Mouse (Mus musculus) layer of hippocampus, postnatal 25 days (tissue): ENCODE results near the gene Dnase1l3. TPM values are rescaled to one million over a fixed set of nuclear protein-coding genes. Genes with fewer than 3 reads are reported as not detected.

Experiments
- DNase-seq, 2 experiments: peaks; one replicate each; pipeline ENCODE4 v3.0.0; 2022; ENCODE audit warnings: mixed read lengths in 2 of 2, low spot score in 1 of 2; ENCODE audit errors: extremely low spot score in 1 of 2
- total RNA-seq, 2 experiments: library from RNA; stranded (reverse); gene quantifications; 2 replicates each; pipeline ENCODE4 v1.2.3; 2021

Gene Dnase1l3
- under 1 TPM in 1 of 2 experiments, not detected in 1; 0.07 TPM for total RNA-seq

- DNase-seq = peak in 1 of 2 experiments; percentile 27
These were observed at the start of gene Dnase1l3 for GRCm38 (mm10) chr14:7994271-7994767. TSS of gene Dnase1l3 (minus strand) at chr14:7994573.

- no peak for DNase-seq
These were observed 48.2 kb upstream of the Dnase1l3 start for GRCm38 (mm10) chr14:8042577-8042976.

- no peak for DNase-seq
These were observed 47.7 kb upstream of the Dnase1l3 start for GRCm38 (mm10) chr14:8042120-8042519.

- DNase-seq = no peak
These were observed 46.7 kb upstream of the Dnase1l3 start for GRCm38 (mm10) chr14:8040911-8041678.

GRCm38 (mm10) chr14:8040179-8040578 lies 45.8 kb upstream of the Dnase1l3 start:
- no peak for DNase-seq

GRCm38 (mm10) chr14:8038791-8039448 lies 44.5 kb upstream of the Dnase1l3 start:
- no peak for DNase-seq

GRCm38 (mm10) chr14:8038150-8038549 lies 43.8 kb upstream of the Dnase1l3 start:
- DNase-seq = no peak

- DNase-seq = no peak
These were observed 42.0 kb upstream of the Dnase1l3 start for GRCm38 (mm10) chr14:8036406-8036805.

- no peak for DNase-seq
These were observed 41.6 kb upstream of the Dnase1l3 start for GRCm38 (mm10) chr14:8035951-8036350.

GRCm38 (mm10) chr14:8034561-8034960 lies 40.2 kb upstream of the Dnase1l3 start:
- DNase-seq = no peak

GRCm38 (mm10) chr14:8032087-8032944 lies 37.9 kb upstream of the Dnase1l3 start:
- no peak for DNase-seq

GRCm38 (mm10) chr14:8030535-8030934 lies 36.2 kb upstream of the Dnase1l3 start:
- DNase-seq = no peak

- DNase-seq = no peak
These were observed 35.4 kb upstream of the Dnase1l3 start for GRCm38 (mm10) chr14:8029752-8030151.

- DNase-seq = no peak
These were observed 33.7 kb upstream of the Dnase1l3 start for GRCm38 (mm10) chr14:8028086-8028485.

GRCm38 (mm10) chr14:8026769-8027531 lies 32.6 kb upstream of the Dnase1l3 start:
- DNase-seq = no peak

- no peak for DNase-seq
These were observed 30.6 kb upstream of the Dnase1l3 start for GRCm38 (mm10) chr14:8024936-8025335.

- no peak for DNase-seq
These were observed 30.1 kb upstream of the Dnase1l3 start for GRCm38 (mm10) chr14:8024469-8024868.

- no peak for DNase-seq
These were observed 26.2 kb upstream of the Dnase1l3 start for GRCm38 (mm10) chr14:8020546-8020945.

GRCm38 (mm10) chr14:8020011-8020410 lies 25.6 kb upstream of the Dnase1l3 start:
- no peak for DNase-seq

- DNase-seq = no peak
These were observed 22.6 kb upstream of the Dnase1l3 start for GRCm38 (mm10) chr14:8016951-8017350.
